Comparison of ENCODE assay signal across 8 mouse cellular contexts in the genomic region with DNA sequence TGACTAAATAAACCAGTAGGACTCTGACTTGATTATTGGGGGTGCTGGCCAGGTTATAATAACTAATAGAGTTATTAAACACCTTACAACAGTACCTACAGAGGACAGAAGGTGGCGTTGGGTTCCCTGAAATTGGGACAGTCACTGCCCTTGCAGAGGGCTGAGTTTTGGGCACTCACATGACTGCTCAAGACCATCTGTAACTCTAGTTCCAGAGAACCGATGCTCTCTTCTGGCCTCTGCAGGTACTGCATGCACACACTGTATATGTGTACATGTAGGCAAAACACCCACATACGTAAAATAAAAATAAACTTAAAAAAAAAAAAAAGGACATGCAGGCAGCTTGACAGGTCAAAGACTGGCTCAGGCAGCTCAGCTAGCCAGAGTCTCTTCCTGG. TPM values are rescaled to one million over a fixed set of nuclear protein-coding genes. Genes with fewer than 3 reads are reported as not detected.
DNase-seq lines count a peak whose midpoint lies in the region; ATAC-seq lines count a peak whose summit lies in the region.

No protein-coding gene starts in this region.

- DNase-seq in gastrocnemius, adult 18-20 months (ENCODE audit: low spot score), result peak; percentile 24
- no peak for DNase-seq in gastrocnemius, adult 8-10 months (ENCODE audit: low spot score in 2 of 2)
- DNase-seq in 3T3-L1 (ENCODE audit: low read depth, low spot score) (peak; percentile 57), adipocyte (ENCODE audit: low spot score) (peak; percentile 13)
- peak; percentile 44 to 83 for DNase-seq in kidney, postnatal 36 days
- DNase-seq in natural killer cell, adult 2 months (ENCODE audit: low spot score in 2 of 2), result peak; percentile 24 to 51
- no peak for DNase-seq in frontal cortex, adult 2 months (ENCODE audit: extremely low spot score in 1 of 2, low spot score in 1 of 2)

- no peak for ATAC-seq in frontal cortex, adult (ENCODE audit: low TSS enrichment)

RNA-seq across cellular contexts. Expression of a gene that starts 19.1 kb away (rescaled TPM):
- 10 to 100 TPM; 17.7 to 18.5 TPM for total RNA-seq in gastrocnemius, adult 18-20 months (2021)
- total RNA-seq in gastrocnemius, adult 8-10 months (2022), result 10 to 100 TPM; 13.6 to 18.2 (median 15.9) TPM
- polyA plus RNA-seq in frontal cortex, adult 2 months (2012; rRNA removed), result 34.4 and 39.1 TPM in 2 replicates

Comparison
In these comparisons a context has a peak if more than half of its experiments do, and no peak if none do; other contexts are left out.
1. DNase-seq: peak in gastrocnemius, adult 18-20 months (single experiment), 3T3-L1 (single experiment), adipocyte (single experiment), kidney, postnatal 36 days (2 of 2) and natural killer cell, adult 2 months (2 of 2); none in gastrocnemius, adult 8-10 months (0 of 2) and frontal cortex, adult 2 months (0 of 2).